Mouse (Mus musculus): ENCODE data around the gene Fibcd1. TPM values are rescaled to one million over a fixed set of nuclear protein-coding genes. Genes with fewer than 3 reads are reported as not detected.

Fibcd1 gene
- total and polyA plus RNA-seq, 3 experiments = not detected

DNA sequence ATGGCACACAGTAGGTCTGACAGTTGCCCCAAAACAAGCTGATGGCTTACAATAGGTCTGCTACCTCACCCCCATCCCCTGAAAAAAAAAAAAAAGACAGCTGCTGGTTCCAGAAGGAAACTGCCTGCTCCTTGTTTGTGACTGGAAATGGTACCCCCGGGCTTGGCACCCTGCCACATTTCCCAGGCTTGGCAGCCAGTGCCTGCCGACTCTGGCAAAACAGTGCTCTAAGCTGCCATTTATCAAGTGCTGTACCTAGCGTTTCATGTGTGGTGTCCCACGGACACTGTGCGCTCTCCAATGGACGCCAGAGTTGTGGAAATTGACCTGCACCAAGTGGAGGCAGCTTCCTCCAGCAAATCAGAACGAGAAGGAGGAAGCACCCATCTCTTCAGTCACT lies 17.9 kb downstream of the Fibcd1 start:
- Histone ChIP-seq H3K36me3 (ENCODE audit: control insufficient read depth in 1 of 2, insufficient read depth in 2 of 2, low read length in 2 of 2) (no peaks in the 10 kb centered on the region), H3K9ac (ENCODE audit: control insufficient read depth, low read depth, low read length, poor library complexity, severe bottlenecking) (no peak overlapping the region), H3K9me3 (replicated peaks; ENCODE audit: insufficient read depth, low read length) (no peaks in the 10 kb centered on the region), H3K27ac (ENCODE audit: control insufficient read depth, low read depth, low read length) (no peak overlapping the region), H3K27me3 (ENCODE audit: control insufficient read depth in 1 of 2, insufficient read depth in 2 of 2, low read length in 2 of 2) (peaks cover 3 to 4% of the 10 kb centered on the region in 2 experiments), H3K4me1 (ENCODE audit: control insufficient read depth in 1 of 2, insufficient read depth in 2 of 2, low read length in 2 of 2) (no peaks in the 10 kb centered on the region), H3K79me2 (ENCODE audit: control insufficient read depth, insufficient read depth, low read length, poor library complexity) (no peaks in the 10 kb centered on the region), H3K4me3 (ENCODE audit: control insufficient read depth in 1 of 2, insufficient read depth in 1 of 2, low read depth in 2 of 2, low read length in 2 of 2) (no peak overlapping the region)
- no peak for DNase-seq (ENCODE audit: low read depth, low spot score)
- TF ChIP-seq MAX (IDR thresholded peaks at IDR 0.05; ENCODE audit: low read length) (no peak), CHD1 (IDR thresholded peaks at IDR 0.05; ENCODE audit: low read depth, low read length) (no peak)

GRCm38 (mm10) chr2:31826094-31827085 lies 19.4 kb downstream of the Fibcd1 start:
- Histone ChIP-seq H3K4me1 (ENCODE audit: control insufficient read depth in 1 of 2, insufficient read depth in 2 of 2, low read length in 2 of 2) (no peaks in the 10 kb centered on the region), H3K9ac (ENCODE audit: control insufficient read depth, low read depth, low read length, poor library complexity, severe bottlenecking) (no peak overlapping the region), H3K36me3 (ENCODE audit: control insufficient read depth in 1 of 2, insufficient read depth in 2 of 2, low read length in 2 of 2) (no peaks in the 10 kb centered on the region), H3K27ac (ENCODE audit: control insufficient read depth, low read depth, low read length) (no peak overlapping the region), H3K27me3 (ENCODE audit: control insufficient read depth in 1 of 2, insufficient read depth in 2 of 2, low read length in 2 of 2) (peaks cover 0 to under 1% of the 10 kb centered on the region in 2 experiments; a peak in 2 of 4 replicates), H3K4me3 (ENCODE audit: control insufficient read depth in 1 of 2, insufficient read depth in 1 of 2, low read depth in 2 of 2, low read length in 2 of 2) (no peak overlapping the region), H3K79me2 (ENCODE audit: control insufficient read depth, insufficient read depth, low read length, poor library complexity) (no peaks in the 10 kb centered on the region), H3K9me3 (replicated peaks; ENCODE audit: insufficient read depth, low read length) (no peaks in the 10 kb centered on the region)
- no peak for DNase-seq (ENCODE audit: low read depth, low spot score)
- no peak for TF ChIP-seq KAT2A (conservative IDR thresholded peaks at IDR 0.05; ENCODE audit: low read depth, low read length)

DNA sequence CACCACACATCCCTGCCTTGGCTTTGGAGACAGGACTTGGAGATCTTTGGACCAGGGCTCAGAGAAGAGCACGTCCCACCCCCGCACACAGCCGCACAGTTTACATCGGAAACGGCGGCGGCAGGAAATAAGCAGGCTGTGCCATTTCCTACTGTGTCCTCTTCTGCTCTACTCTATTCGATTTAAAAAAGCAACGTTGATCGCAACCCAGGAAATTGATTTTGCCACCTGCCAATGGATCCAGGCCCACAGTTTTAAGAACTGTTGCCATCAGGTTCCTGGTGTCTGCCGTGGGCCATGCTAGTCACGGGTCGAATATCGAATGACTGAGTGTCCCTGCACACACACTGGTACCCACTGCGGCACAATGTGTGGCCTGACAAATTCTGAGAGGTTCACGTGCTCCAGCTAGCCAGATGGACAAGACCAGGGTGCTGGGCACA lies 20.3 kb downstream of the Fibcd1 start:
- H3K79me2 ChIP-seq (ENCODE audit: control insufficient read depth, insufficient read depth, low read length, poor library complexity) = no peaks in the 10 kb centered on the region
- H3K27me3 ChIP-seq (ENCODE audit: control insufficient read depth in 1 of 2, insufficient read depth in 2 of 2, low read length in 2 of 2) = no peaks in the 10 kb centered on the region; a peak in 2 of 4 replicates
- no peaks in the 10 kb centered on the region for H3K36me3 ChIP-seq (ENCODE audit: control insufficient read depth in 1 of 2, insufficient read depth in 2 of 2, low read length in 2 of 2)
- H3K4me3 ChIP-seq (ENCODE audit: control insufficient read depth in 1 of 2, insufficient read depth in 1 of 2, low read depth in 2 of 2, low read length in 2 of 2) = no peak overlapping the region
- H3K9ac ChIP-seq (ENCODE audit: control insufficient read depth, low read depth, low read length, poor library complexity, severe bottlenecking) = no peak overlapping the region
- no peak for TF ChIP-seq POLR2AphosphoS5 (IDR thresholded peaks at IDR 0.05; ENCODE audit: borderline replicate concordance, low read depth, low read length)
- no peak for TF ChIP-seq MEF2A (IDR thresholded peaks at IDR 0.05; ENCODE audit: extremely low read depth, insufficient replicate concordance, low read depth, low read length, poor library complexity, severe bottlenecking)
- no peak for TF ChIP-seq POLR2AphosphoS2 (IDR thresholded peaks at IDR 0.05; ENCODE audit: low read length)
- no peak for TF ChIP-seq GABPA (IDR thresholded peaks at IDR 0.05; ENCODE audit: low read depth, low read length)
- TF ChIP-seq USF2 (IDR thresholded peaks at IDR 0.05; ENCODE audit: borderline replicate concordance in 1 of 2, insufficient read depth in 1 of 2, low read depth in 1 of 2, low read length in 2 of 2) = no peak
- no peak for TF ChIP-seq BHLHE40 (IDR thresholded peaks at IDR 0.05; ENCODE audit: borderline replicate concordance, low read depth, low read length)
- TF ChIP-seq MXI1 (IDR thresholded peaks at IDR 0.05; ENCODE audit: low read depth, low read length) = no peak
- no peak for TF ChIP-seq GATA1 (IDR thresholded peaks at IDR 0.05; ENCODE audit: low read depth, low read length)
- no peak for TF ChIP-seq NELFE (IDR thresholded peaks at IDR 0.05; ENCODE audit: low read depth, low read length)
- no peak for TF ChIP-seq TCF12 (IDR thresholded peaks at IDR 0.05; ENCODE audit: low read depth, low read length)
- no peak for TF ChIP-seq ZKSCAN1 (IDR thresholded peaks at IDR 0.05; ENCODE audit: low read depth, low read length)
- TF ChIP-seq SIN3A (IDR thresholded peaks at IDR 0.05; ENCODE audit: low read length) = no peak
- TF ChIP-seq CHD2 (IDR thresholded peaks at IDR 0.05; ENCODE audit: low read length) = no peak
- no peak for TF ChIP-seq CTCF (IDR thresholded peaks at IDR 0.05 in 2 of 3, conservative IDR thresholded peaks at IDR 0.05 in 1 of 3; ENCODE audit: control insufficient read depth in 1 of 3, insufficient read depth in 1 of 3, low read depth in 2 of 3, low read length in 3 of 3, poor library complexity in 1 of 3, severe bottlenecking in 1 of 3)
- no peaks in the 10 kb centered on the region for H3K4me1 ChIP-seq (ENCODE audit: control insufficient read depth in 1 of 2, insufficient read depth in 2 of 2, low read length in 2 of 2)
- H3K27ac ChIP-seq (ENCODE audit: control insufficient read depth, low read depth, low read length) = no peak overlapping the region
- no peak for DNase-seq (ENCODE audit: low read depth, low spot score)
- no peaks in the 10 kb centered on the region for H3K9me3 ChIP-seq (replicated peaks; ENCODE audit: insufficient read depth, low read length)

All from MEL (cell line).